Mouse (Mus musculus): Measurements from ENCODE around the gene Myef2. TPM values are rescaled to one million over a fixed set of nuclear protein-coding genes. Genes with fewer than 3 reads are reported as not detected.

The Myef2 gene
- 257 and 276 TPM in 2 replicates for polyA plus RNA-seq (2014; fragmentation: Nextera tagmentation; extraction: Ambion mirVana)

GRCm38 (mm10) chr2:125123477-125123852, at the start of gene Myef2:
TSS of gene Myef2 (minus strand) at chr2:125123661.
- Histone ChIP-seq H3K27ac (ENCODE audit: low read depth, low read length) (peak within 1 kb of the TSS; percentile 96), H3K4me1 (ENCODE audit: control insufficient read depth, insufficient read depth, low read length) (peaks cover 14% of the 10 kb centered on the region), H3K4me3 (ENCODE audit: low read depth, low read length) (peak within 1 kb of the TSS; percentile 73), H3K27me3 (ENCODE audit: control insufficient read depth, insufficient read depth, low read length) (no peaks in the 10 kb centered on the region), H3K36me3 (ENCODE audit: control insufficient read depth, insufficient read depth, low read length) (no peaks in the 10 kb centered on the region), H3K9ac (replicated peaks; ENCODE audit: low read depth, low read length) (peak within 1 kb of the TSS; percentile 99), H3K9me3 (ENCODE audit: control insufficient read depth, low read length) (no peaks in the 10 kb centered on the region), H3K4me2 (ENCODE audit: low read depth, low read length) (peak within 1 kb of the TSS; percentile 64)
- WGBS = under 1% methylated on average over 37 of the region's 48 CpGs
- peak; percentile 89 for ATAC-seq (ENCODE audit: low read depth)

- Histone ChIP-seq H3K27me3 (ENCODE audit: control insufficient read depth, insufficient read depth, low read length) (no peaks in the 10 kb centered on the region), H3K4me1 (ENCODE audit: control insufficient read depth, insufficient read depth, low read length) (no peaks in the 10 kb centered on the region), H3K4me2 (ENCODE audit: low read depth, low read length) (no peak overlapping the region), H3K27ac (ENCODE audit: low read depth, low read length) (no peak overlapping the region), H3K9ac (replicated peaks; ENCODE audit: low read depth, low read length) (no peak overlapping the region), H3K36me3 (ENCODE audit: control insufficient read depth, insufficient read depth, low read length) (no peaks in the 10 kb centered on the region), H3K4me3 (ENCODE audit: low read depth, low read length) (no peak overlapping the region), H3K9me3 (ENCODE audit: control insufficient read depth, low read length) (no peaks in the 10 kb centered on the region)
- 28% methylated on average over 4 of the region's 4 CpGs for WGBS
- ATAC-seq (ENCODE audit: low read depth) = peak; percentile 84
These were observed 38.6 kb upstream of the Myef2 start for GRCm38 (mm10) chr2:125162012-125162470.

GRCm38 (mm10) chr2:125155504-125155903, 32.0 kb upstream of the Myef2 start:
- Histone ChIP-seq H3K4me3 (ENCODE audit: low read depth, low read length) (no peak overlapping the region), H3K4me1 (ENCODE audit: control insufficient read depth, insufficient read depth, low read length) (no peaks in the 10 kb centered on the region), H3K27ac (ENCODE audit: low read depth, low read length) (no peak overlapping the region), H3K36me3 (ENCODE audit: control insufficient read depth, insufficient read depth, low read length) (no peaks in the 10 kb centered on the region), H3K27me3 (ENCODE audit: control insufficient read depth, insufficient read depth, low read length) (no peaks in the 10 kb centered on the region), H3K9me3 (ENCODE audit: control insufficient read depth, low read length) (no peaks in the 10 kb centered on the region), H3K9ac (replicated peaks; ENCODE audit: low read depth, low read length) (no peak overlapping the region), H3K4me2 (ENCODE audit: low read depth, low read length) (no peak overlapping the region)
- 38% methylated on average over 2 of the region's 2 CpGs for WGBS
- ATAC-seq (ENCODE audit: low read depth) = no peak

- H3K36me3 ChIP-seq (ENCODE audit: control insufficient read depth, insufficient read depth, low read length) = no peaks in the 10 kb centered on the region
- H3K27ac ChIP-seq (ENCODE audit: low read depth, low read length) = no peak overlapping the region
- no peak for ATAC-seq (ENCODE audit: low read depth)
- H3K9ac ChIP-seq (replicated peaks; ENCODE audit: low read depth, low read length) = no peak overlapping the region
- no peak overlapping the region for H3K4me2 ChIP-seq (ENCODE audit: low read depth, low read length)
- WGBS = 85% methylated on average over 9 of the region's 9 CpGs
- H3K27me3 ChIP-seq (ENCODE audit: control insufficient read depth, insufficient read depth, low read length) = no peaks in the 10 kb centered on the region
- no peak overlapping the region for H3K4me3 ChIP-seq (ENCODE audit: low read depth, low read length)
- H3K4me1 ChIP-seq (ENCODE audit: control insufficient read depth, insufficient read depth, low read length) = no peaks in the 10 kb centered on the region
- H3K9me3 ChIP-seq (ENCODE audit: control insufficient read depth, low read length) = no peaks in the 10 kb centered on the region
These were observed 30.8 kb upstream of the Myef2 start for GRCm38 (mm10) chr2:125154294-125154693.

- ATAC-seq (ENCODE audit: low read depth) = no peak
- Histone ChIP-seq H3K27me3 (ENCODE audit: control insufficient read depth, insufficient read depth, low read length) (no peaks in the 10 kb centered on the region), H3K9me3 (ENCODE audit: control insufficient read depth, low read length) (no peaks in the 10 kb centered on the region), H3K9ac (replicated peaks; ENCODE audit: low read depth, low read length) (no peak within 1 kb of the TSS), H3K4me1 (ENCODE audit: control insufficient read depth, insufficient read depth, low read length) (no peaks in the 10 kb centered on the region), H3K4me3 (ENCODE audit: low read depth, low read length) (no peak within 1 kb of the TSS), H3K27ac (ENCODE audit: low read depth, low read length) (no peak within 1 kb of the TSS), H3K4me2 (ENCODE audit: low read depth, low read length) (no peak within 1 kb of the TSS), H3K36me3 (ENCODE audit: control insufficient read depth, insufficient read depth, low read length) (no peaks in the 10 kb centered on the region)
- WGBS = 88% methylated on average over 6 of the region's 6 CpGs
These were observed 28.9 kb upstream of the Myef2 start, which contains the start of gene Slc12a1 for GRCm38 (mm10) chr2:125152388-125152787. TSS of gene Slc12a1 (plus strand) at chr2:125152505.

- Histone ChIP-seq H3K27me3 (ENCODE audit: control insufficient read depth, insufficient read depth, low read length) (no peaks in the 10 kb centered on the region), H3K36me3 (ENCODE audit: control insufficient read depth, insufficient read depth, low read length) (no peaks in the 10 kb centered on the region), H3K4me2 (ENCODE audit: low read depth, low read length) (no peak overlapping the region), H3K9me3 (ENCODE audit: control insufficient read depth, low read length) (no peaks in the 10 kb centered on the region), H3K4me1 (ENCODE audit: control insufficient read depth, insufficient read depth, low read length) (no peaks in the 10 kb centered on the region), H3K4me3 (ENCODE audit: low read depth, low read length) (no peak overlapping the region), H3K9ac (replicated peaks; ENCODE audit: low read depth, low read length) (no peak overlapping the region), H3K27ac (ENCODE audit: low read depth, low read length) (no peak overlapping the region)
- ATAC-seq (ENCODE audit: low read depth) = no peak
These were observed 18.9 kb upstream of the Myef2 start for GRCm38 (mm10) chr2:125142336-125142735.

- WGBS = 29% methylated on average over 7 of the region's 7 CpGs
- Histone ChIP-seq H3K4me2 (ENCODE audit: low read depth, low read length) (peak overlapping the region; percentile 75), H3K27me3 (ENCODE audit: control insufficient read depth, insufficient read depth, low read length) (no peaks in the 10 kb centered on the region), H3K9me3 (ENCODE audit: control insufficient read depth, low read length) (no peaks in the 10 kb centered on the region), H3K4me1 (ENCODE audit: control insufficient read depth, insufficient read depth, low read length) (0 out of 2 replicates have a peak, but pooled peaks cover 3% of the 10 kb centered on the region), H3K4me3 (ENCODE audit: low read depth, low read length) (peak overlapping the region; percentile 43), H3K27ac (ENCODE audit: low read depth, low read length) (peak overlapping the region; percentile 82), H3K36me3 (ENCODE audit: control insufficient read depth, insufficient read depth, low read length) (no peaks in the 10 kb centered on the region), H3K9ac (replicated peaks; ENCODE audit: low read depth, low read length) (peak overlapping the region; percentile 54)
- no peak for ATAC-seq (ENCODE audit: low read depth)
These were observed 13.4 kb upstream of the Myef2 start for GRCm38 (mm10) chr2:125136846-125137245.

- WGBS = 1% methylated on average over 39 of the region's 39 CpGs
These were observed 12.7 kb upstream of the Myef2 start, which contains the start of gene Ctxn2 for GRCm38 (mm10) chr2:125135903-125136811. TSS of gene Ctxn2 (plus strand) at chr2:125136692.

GRCm38 (mm10) chr2:125134113-125134512, 10.7 kb upstream of the Myef2 start:
- no peak overlapping the region for H3K4me3 ChIP-seq (ENCODE audit: low read depth, low read length)

More at GRCm38 (mm10) chr2:125135903-125136811, 12.7 kb upstream of the Myef2 start, which contains the start of gene Ctxn2:
- H3K4me1 ChIP-seq (ENCODE audit: control insufficient read depth, insufficient read depth, low read length) = 0 out of 2 replicates have a peak, but pooled peaks cover 3% of the 10 kb centered on the region
- no peaks in the 10 kb centered on the region for H3K9me3 ChIP-seq (ENCODE audit: control insufficient read depth, low read length)
- H3K27ac ChIP-seq (ENCODE audit: low read depth, low read length) = peak within 1 kb of the TSS; percentile 82
- no peaks in the 10 kb centered on the region for H3K27me3 ChIP-seq (ENCODE audit: control insufficient read depth, insufficient read depth, low read length)
- H3K36me3 ChIP-seq (ENCODE audit: control insufficient read depth, insufficient read depth, low read length) = no peaks in the 10 kb centered on the region
- peak; percentile 87 for ATAC-seq (ENCODE audit: low read depth)
- peak within 1 kb of the TSS; percentile 54 for H3K9ac ChIP-seq (replicated peaks; ENCODE audit: low read depth, low read length)
- H3K4me3 ChIP-seq (ENCODE audit: low read depth, low read length) = peak within 1 kb of the TSS; percentile 43
- peak within 1 kb of the TSS; percentile 75 for H3K4me2 ChIP-seq (ENCODE audit: low read depth, low read length)

More at GRCm38 (mm10) chr2:125134113-125134512, 10.7 kb upstream of the Myef2 start:
- Histone ChIP-seq H3K36me3 (ENCODE audit: control insufficient read depth, insufficient read depth, low read length) (no peaks in the 10 kb centered on the region), H3K9me3 (ENCODE audit: control insufficient read depth, low read length) (no peaks in the 10 kb centered on the region), H3K4me2 (ENCODE audit: low read depth, low read length) (no peak overlapping the region), H3K27ac (ENCODE audit: low read depth, low read length) (no peak overlapping the region), H3K9ac (replicated peaks; ENCODE audit: low read depth, low read length) (no peak overlapping the region), H3K27me3 (ENCODE audit: control insufficient read depth, insufficient read depth, low read length) (no peaks in the 10 kb centered on the region), H3K4me1 (ENCODE audit: control insufficient read depth, insufficient read depth, low read length) (0 out of 2 replicates have a peak, but pooled peaks cover 3% of the 10 kb centered on the region)
- ATAC-seq (ENCODE audit: low read depth) = no peak
- WGBS = 38% methylated on average over 4 of the region's 4 CpGs
